Mouse (Mus musculus) c-Kit-negative CD71-positive TER-119-positive erythroid progenitor cells, embryonic 14.5 days (primary cell): ENCODE results near the gene Ank3.

Experiments
- DNase-seq: peaks from one replicate; pipeline ENCODE4 v3.0.0-alpha.2; 2013; ENCODE audit warnings: low read depth, low spot score

Ank3 gene

DNA sequence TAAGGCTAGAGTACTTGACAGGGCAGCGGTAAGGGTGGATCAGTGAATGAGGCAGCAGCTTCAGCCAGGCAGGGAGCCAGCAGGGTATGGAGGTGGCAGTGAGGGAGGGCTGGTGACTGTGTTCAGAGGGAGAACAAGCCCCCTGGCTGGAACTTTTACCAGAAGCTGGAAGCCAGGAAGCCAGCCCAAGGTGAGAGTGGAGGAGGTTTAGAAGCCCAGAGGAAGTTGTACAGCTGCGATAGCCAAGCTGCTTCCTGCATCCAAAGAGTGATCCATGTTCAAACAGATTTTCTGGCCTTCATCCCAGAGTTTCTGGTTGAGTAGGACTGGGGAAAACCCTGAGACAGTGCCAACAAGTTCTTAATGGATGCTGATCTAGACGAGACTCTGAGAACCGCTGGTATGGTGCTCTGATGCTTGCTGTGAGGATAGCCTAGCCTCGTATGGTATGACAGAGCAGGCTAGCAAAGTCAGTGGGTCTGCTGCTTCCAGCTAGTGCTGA lies 213.3 kb downstream of the Ank3 start:
- no peak for DNase-seq

DNA sequence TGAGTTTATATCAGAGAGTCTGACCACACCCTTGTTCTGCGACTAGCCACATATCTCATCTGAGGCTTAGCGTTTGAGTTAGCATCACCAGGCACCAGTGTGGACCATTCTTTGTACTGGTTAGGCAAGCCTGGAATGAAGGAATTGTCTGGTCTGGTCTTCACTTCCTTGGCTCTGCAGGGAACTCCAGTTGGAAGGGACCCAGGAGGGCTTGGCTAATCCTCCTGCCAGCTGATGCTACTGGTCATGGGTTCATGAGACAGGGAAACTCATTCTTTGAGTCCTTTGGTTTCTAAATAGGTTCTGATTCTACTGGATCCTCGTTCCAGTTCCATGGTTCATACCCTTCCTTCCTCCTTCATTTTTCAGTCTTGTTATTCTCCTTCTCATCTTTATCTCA lies 218.4 kb downstream of the Ank3 start:
- no peak for DNase-seq

GRCm38 (mm10) chr10:69617537-69618112 lies 219.1 kb downstream of the Ank3 start:
- DNase-seq = no peak

DNA sequence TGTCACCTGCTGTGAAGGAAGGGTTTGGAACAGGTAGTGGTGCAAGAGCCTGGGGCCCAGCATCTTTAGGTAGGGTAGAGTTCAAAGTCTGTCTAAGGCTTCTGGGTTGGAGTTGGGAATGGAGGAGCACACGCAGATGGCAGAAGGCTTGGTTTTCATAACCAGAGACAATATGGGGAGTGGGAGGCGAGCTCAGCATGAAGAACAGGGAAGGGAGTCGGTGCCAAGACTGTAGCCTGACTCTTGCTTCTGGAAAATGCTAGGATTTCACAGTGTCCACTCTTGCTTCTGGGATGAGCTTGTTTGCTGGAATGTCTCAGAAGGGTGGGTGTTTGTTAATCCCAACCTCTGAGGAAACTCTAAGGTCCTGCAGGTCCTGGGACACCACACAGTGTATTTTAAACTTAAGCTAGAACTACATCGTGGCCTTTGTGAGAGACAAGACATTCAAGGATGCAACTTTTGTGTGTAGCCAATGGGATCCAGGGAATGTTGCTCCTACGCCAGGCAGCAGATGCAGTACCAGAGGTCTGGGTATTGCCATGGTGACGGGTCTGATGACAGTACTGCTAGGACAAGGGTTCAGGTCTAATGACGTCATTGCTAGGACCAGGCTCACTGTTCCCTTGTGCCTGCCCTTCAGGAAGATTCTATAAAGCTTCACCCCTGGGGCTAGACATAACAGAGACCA lies 222.3 kb downstream of the Ank3 start:
- no peak for DNase-seq

DNA sequence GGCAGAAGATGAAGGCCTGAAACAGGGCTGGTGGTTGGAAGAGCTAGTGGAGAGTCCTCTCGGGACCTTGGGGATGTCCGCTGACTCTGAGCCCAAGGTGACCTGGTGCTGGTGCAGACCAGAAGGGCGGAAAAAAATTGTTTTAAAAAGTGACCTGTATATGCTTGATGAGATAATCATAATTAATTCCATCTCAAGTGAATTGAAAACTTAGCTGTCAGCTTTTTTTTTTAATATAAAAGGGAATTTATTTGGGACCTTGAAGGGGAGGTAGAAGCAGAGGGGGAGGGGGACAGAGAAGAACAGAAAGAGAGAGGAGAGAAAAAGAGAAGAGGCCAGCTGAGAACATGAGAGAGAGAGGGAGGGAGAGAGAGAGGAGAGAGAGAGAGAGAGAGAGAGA lies 229.2 kb downstream of the Ank3 start:
- no peak for DNase-seq

GRCm38 (mm10) chr10:69628743-69629142 lies 230.2 kb downstream of the Ank3 start:
- no peak for DNase-seq

GRCm38 (mm10) chr10:69630802-69631388 lies 232.3 kb downstream of the Ank3 start:
- DNase-seq = no peak

DNA sequence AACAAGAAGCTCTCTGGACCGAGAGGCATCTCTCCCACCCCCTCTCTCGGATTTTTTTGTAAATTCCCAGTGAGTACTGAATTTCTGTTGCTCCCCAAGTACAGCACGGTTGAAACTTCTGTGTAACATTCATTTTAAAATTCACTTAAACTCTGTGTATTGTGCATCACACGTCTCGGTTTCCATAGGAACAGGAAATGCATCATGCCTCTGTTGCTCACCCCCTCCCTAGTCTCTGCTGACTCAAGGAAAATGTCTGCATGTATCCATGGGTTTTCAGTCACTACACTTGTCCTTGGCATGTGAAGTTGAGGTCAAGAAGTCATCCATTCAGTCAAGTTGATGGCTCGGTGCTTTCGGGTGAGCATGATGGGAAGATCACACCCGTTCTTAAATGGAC lies 234.3 kb downstream of the Ank3 start:
- DNase-seq = no peak

DNA sequence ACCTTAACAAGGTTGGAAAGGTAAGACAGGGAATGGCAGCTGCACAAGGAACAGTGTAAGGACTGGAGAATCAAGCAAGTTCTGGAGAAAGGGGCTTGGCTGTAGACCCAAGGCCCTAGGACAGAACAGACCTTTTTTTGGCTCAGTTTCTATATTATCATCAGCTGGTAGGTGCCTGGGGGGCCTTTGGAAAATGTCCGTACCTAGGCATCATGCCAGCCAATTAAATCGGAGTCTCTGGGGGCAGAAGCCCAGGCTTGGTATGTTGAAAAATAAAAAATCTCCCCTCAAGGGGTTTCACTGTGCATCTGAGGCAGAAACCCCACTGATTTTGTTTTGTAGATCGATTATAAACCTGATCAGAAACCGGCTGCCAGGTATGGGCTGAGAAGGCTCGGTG lies 236.3 kb downstream of the Ank3 start:
- DNase-seq = no peak

GRCm38 (mm10) chr10:69635910-69636656 lies 237.5 kb downstream of the Ank3 start:
- no peak for DNase-seq

- DNase-seq = no peak
Measured at GRCm38 (mm10) chr10:69639138-69639537, 240.6 kb downstream of the Ank3 start.

- no peak for DNase-seq
Measured at GRCm38 (mm10) chr10:69640617-69641016, 242.0 kb downstream of the Ank3 start.

DNA sequence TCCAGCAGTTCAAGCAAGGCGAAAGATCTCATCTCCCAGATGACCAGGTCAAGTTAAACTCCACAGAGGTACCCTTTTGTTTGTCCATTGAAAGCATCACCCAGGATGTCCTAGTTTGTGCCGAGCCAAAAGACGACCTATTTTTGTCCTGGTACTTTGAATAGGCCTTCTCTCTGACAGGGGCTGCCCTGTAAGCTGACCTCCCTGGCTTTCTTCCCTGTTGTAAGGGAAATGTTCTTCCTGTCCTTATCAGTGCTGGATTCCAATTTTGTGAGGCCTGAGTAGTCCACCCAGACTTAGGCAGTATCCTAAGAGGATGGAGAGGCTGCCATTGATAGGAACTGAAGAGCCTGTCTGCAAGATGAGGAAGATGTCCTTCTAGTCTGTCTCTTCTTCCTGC lies 244.9 kb downstream of the Ank3 start:
- DNase-seq = no peak

- no peak for DNase-seq
Measured at GRCm38 (mm10) chr10:69643986-69644385, 245.4 kb downstream of the Ank3 start.

DNA sequence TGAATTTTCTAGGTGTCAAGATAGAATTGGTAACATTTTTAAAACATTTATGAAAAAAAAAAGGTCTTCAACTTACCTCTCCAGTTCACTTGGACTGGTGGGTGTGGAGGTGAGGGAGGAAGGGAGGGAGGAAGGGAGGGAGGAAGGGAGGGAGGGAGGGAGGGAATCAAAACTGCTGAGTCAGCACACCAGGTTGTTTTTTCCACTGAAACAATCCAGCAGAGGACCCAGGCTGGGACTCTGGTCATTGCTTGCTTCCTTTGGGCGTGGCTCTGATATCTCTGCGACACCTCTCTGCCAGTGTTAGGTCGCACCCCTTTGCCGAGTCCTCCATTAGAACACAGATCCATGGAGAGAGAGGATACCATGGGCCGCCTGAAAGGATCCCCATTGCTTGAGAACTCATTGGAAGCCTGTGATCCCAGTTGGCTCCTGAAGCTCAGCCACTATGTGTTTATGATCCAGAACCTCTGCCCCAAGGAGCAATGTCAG lies 246.8 kb downstream of the Ank3 start:
- no peak for DNase-seq

GRCm38 (mm10) chr10:69645929-69646328 lies 247.4 kb downstream of the Ank3 start:
- DNase-seq = no peak

GRCm38 (mm10) chr10:69650074-69650473 lies 251.5 kb downstream of the Ank3 start:
- DNase-seq = no peak

DNA sequence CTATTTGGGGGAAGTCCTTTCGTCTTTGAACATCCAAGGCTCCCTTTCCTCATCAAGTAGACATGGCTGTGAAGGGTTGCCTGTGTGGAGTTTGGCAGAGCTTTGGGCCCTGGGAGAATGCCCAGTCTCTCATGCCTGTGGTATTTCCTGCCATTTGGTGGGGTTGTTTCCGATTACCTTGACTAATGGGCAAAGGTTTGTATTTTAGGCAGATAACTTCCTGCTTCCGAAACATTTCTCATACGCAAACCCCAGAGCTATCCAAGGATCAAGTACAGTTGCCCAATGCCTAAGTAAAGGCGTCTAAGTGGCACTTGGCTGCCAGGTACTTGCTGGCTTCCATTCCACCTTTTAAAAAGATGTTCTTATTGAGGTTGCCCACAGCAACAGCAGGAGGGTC lies 254.1 kb downstream of the Ank3 start:
- no peak for DNase-seq

DNA sequence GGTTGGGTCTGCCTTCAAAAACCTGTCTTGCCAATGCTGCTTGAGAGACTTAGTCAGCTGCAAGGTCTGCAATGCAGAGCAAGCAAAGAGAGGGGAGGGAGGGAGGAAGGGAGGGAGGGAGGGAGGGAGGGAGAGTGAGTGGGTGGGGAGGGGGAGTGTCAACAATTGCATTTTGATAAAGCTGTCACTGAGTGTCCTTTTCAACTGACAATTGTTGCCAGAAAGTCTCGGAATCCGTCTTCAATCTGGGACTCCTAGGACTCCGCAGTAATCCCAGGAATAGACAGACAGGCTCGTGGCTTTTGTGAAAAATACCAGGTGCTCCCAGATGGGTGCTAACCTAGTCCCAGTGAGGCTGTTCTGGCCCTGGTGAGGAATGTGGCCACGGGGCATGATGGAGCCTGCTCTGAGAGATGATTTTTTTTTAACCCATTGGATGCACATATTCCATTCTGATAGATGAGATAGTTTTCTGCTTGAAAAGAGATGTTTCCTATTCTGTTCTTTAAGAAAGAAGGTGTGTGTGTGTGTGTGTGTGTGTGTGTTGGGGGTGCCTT lies 254.6 kb downstream of the Ank3 start:
- no peak for DNase-seq

GRCm38 (mm10) chr10:69654176-69654575 lies 255.6 kb downstream of the Ank3 start:
- no peak for DNase-seq

GRCm38 (mm10) chr10:69654866-69655633 lies 256.5 kb downstream of the Ank3 start:
- DNase-seq = no peak
